Mouse (Mus musculus) urinary bladder, postnatal 25 days (tissue): ENCODE results near the gene Ajm1.
"Not testable (repeated sequence)": the region's sequence is repeated elsewhere in the genome, so short reads cannot be mapped to it uniquely, and the experiment has no call there.

Experiments
- DNase-seq: peaks from one replicate; pipeline ENCODE4 v3.0.0; 2022; ENCODE audit warnings: low spot score

Gene Ajm1

GRCm38 (mm10) chr2:25565741-25566140 is 15.8 kb downstream of the Ajm1 start:
- DNase-seq = no peak

- DNase-seq = no peak
These were observed 19.6 kb downstream of the Ajm1 start for GRCm38 (mm10) chr2:25561946-25562345.

GRCm38 (mm10) chr2:25560551-25560950 is 21.0 kb downstream of the Ajm1 start:
- DNase-seq = no peak

- DNase-seq = no peak
These were observed 22.8 kb downstream of the Ajm1 start for GRCm38 (mm10) chr2:25558774-25559173.

- no peak for DNase-seq
These were observed 23.6 kb downstream of the Ajm1 start for GRCm38 (mm10) chr2:25557964-25558360.

GRCm38 (mm10) chr2:25557221-25557963 is 24.2 kb downstream of the Ajm1 start, which contains the start of gene Edf1:
Gene Edf1 (plus strand): TSS chr2:25557847.
- peak; percentile 91 for DNase-seq

GRCm38 (mm10) chr2:25556296-25556695 is 25.3 kb downstream of the Ajm1 start:
- DNase-seq = no peak

- DNase-seq = not testable (repeated sequence)
These were observed 26.1 kb downstream of the Ajm1 start for GRCm38 (mm10) chr2:25555479-25555878.

GRCm38 (mm10) chr2:25553171-25553786 is 28.3 kb downstream of the Ajm1 start:
- DNase-seq = not testable (repeated sequence)

- no peak for DNase-seq
These were observed 30.4 kb downstream of the Ajm1 start for GRCm38 (mm10) chr2:25551186-25551585.

GRCm38 (mm10) chr2:25549021-25549991 is 32.3 kb downstream of the Ajm1 start:
- no peak for DNase-seq

- peak; percentile 96 for DNase-seq
These were observed 34.6 kb downstream of the Ajm1 start, which contains the start of gene Traf2 for GRCm38 (mm10) chr2:25546811-25547491. Gene Traf2 (minus strand): TSS chr2:25546940.

- DNase-seq = no peak
These were observed 35.4 kb downstream of the Ajm1 start for GRCm38 (mm10) chr2:25545996-25546810.

- no peak for DNase-seq
These were observed 39.8 kb downstream of the Ajm1 start for GRCm38 (mm10) chr2:25541644-25542367.

GRCm38 (mm10) chr2:25540541-25540948 is 41.0 kb downstream of the Ajm1 start:
- DNase-seq = no peak

GRCm38 (mm10) chr2:25536531-25536930 is 45.0 kb downstream of the Ajm1 start:
- DNase-seq = no peak

GRCm38 (mm10) chr2:25534866-25535182 is 46.7 kb downstream of the Ajm1 start:
- DNase-seq = no peak

GRCm38 (mm10) chr2:25534178-25534865 is 47.2 kb downstream of the Ajm1 start:
- peak; percentile 35 for DNase-seq

GRCm38 (mm10) chr2:25533707-25534106 is 47.9 kb downstream of the Ajm1 start:
- DNase-seq = no peak
